Comparison of ENCODE assay signal across 21 mouse cellular contexts in genomic region chr5:124150895-124151294, GRCm38 (mm10).
"Had no signal": no experiment of that assay in that cellular context is flagged by ENCODE, and none has a peak within 500 bp of the region (broad histone marks: within the 10 kb centered on the region; RNA-seq: fewer than 3 reads in every experiment).

No protein-coding gene starts in this region.

- H3K9ac ChIP-seq: liver, embryonic 13.5 days; midbrain, embryonic 13.5 days; neural tube, embryonic 13.5 days; stomach, embryonic 15.5 days had no signal

- H3K4me1 ChIP-seq: liver, embryonic 13.5 days; midbrain, embryonic 13.5 days; neural tube, embryonic 13.5 days; stomach, embryonic 15.5 days had no signal

- H3K9me3 ChIP-seq: liver, embryonic 13.5 days; megakaryocyte, embryonic 14.5 days; midbrain, embryonic 10.5 days; midbrain, embryonic 13.5 days; neural tube, embryonic 13.5 days; stomach, embryonic 15.5 days had no signal

- H3K4me2 ChIP-seq: liver, embryonic 13.5 days; midbrain, embryonic 13.5 days; neural tube, embryonic 13.5 days; stomach, embryonic 15.5 days had no signal

- H3K4me3 ChIP-seq: left cerebral cortex, adult 2 months; liver, embryonic 13.5 days; megakaryocyte, embryonic 14.5 days; midbrain, embryonic 10.5 days; midbrain, embryonic 13.5 days; myocyte; neural tube, embryonic 13.5 days; stomach, embryonic 15.5 days had no signal

- H3K36me3 ChIP-seq: stomach, embryonic 15.5 days had no signal

- DNase-seq: kidney, adult 18-20 months; kidney, adult 9 months; kidney, postnatal 14 days; kidney, postnatal 4 days; layer of hippocampus, postnatal 36 days; liver, embryonic 13.5 days; retina, postnatal 1 day; right cerebral cortex, postnatal 25 days; spleen, adult 18-20 months; thymus, postnatal 25 days had no signal

- H3K27me3 ChIP-seq: liver, embryonic 13.5 days; megakaryocyte, embryonic 14.5 days; midbrain, embryonic 13.5 days; neural tube, embryonic 13.5 days; stomach, embryonic 15.5 days had no signal

- ATAC-seq: inflammation-experienced regulatory T-cells, adult 6 months; intestine, embryonic 16.5 days; midbrain, embryonic 13.5 days; midbrain, embryonic 16.5 days had no signal

- H3K27ac ChIP-seq: left cerebral cortex, adult 2 months; liver, embryonic 13.5 days; macrophage; midbrain, embryonic 10.5 days; midbrain, embryonic 13.5 days; neural tube, embryonic 13.5 days; stomach, embryonic 15.5 days had no signal
